Mouse (Mus musculus) lung, adult 2 months (tissue): ENCODE measurements around the gene Gskip.

Source experiments
- CTCF ChIP-seq: fragments of 200-500 bp; IDR thresholded peaks from 2 replicates; pipeline ENCODE4 v1.5.1; 2011; ENCODE audit warnings: mild to moderate bottlenecking, low read length, control low read depth; ENCODE audit not compliant: insufficient read depth
- POLR2A ChIP-seq: fragments of 200-500 bp; IDR thresholded peaks from 2 replicates; pipeline ENCODE4 v1.6.1; 2011; ENCODE audit warnings: low read depth, mild to moderate bottlenecking, control low read depth, low read length, borderline replicate concordance; ENCODE audit errors: extremely low read depth

DNA sequence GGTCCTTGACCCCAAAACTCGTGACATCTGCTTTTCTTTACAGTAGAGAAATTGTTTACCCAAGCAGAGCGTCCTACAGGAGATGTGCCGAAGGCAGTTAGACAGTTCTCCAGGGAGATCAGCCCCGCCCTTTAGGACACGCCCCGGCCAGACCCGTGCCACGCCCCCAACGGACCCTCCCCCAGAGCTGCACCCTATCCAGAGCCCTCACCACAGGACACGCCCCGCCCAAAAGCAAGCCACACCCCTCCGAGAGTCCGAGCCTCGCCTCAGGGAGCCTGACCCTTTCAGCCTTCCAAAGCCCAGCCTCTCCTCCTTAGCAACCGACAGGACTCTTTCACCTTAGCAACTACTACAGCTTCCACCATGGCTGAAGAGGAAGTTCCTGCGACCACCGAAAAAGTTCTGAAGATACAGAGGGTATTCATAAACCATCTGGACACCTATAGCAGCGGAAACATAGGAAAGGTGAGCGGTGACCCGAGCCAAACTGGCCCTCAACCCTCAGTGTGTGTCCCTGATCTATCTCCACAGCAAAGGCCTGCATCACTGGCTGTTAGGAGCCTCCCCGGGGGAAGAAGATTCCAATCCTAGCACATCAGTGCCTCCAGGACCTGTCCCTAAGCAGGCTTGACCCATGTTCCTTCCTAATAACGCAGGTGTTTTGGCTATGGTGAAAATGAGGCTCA is 21.3 kb downstream of the Gskip start, which contains the start of gene Ak7:
- no peak for TF ChIP-seq CTCF
- TF ChIP-seq POLR2A, result no peak
